Mouse (Mus musculus): ENCODE data around the gene Vmn1r85. TPM values are rescaled to one million over a fixed set of nuclear protein-coding genes. Genes with fewer than 3 reads are reported as not detected.

Vmn1r85 gene
- polyA plus RNA-seq, 1 experiment from 2014 or later: not detected

GRCm38 (mm10) chr7:13053961-13054286 is 41.0 kb downstream of the Vmn1r85 start:
- Histone ChIP-seq H3K9ac (peak overlapping the region; percentile 69), H3K4me1 (replicated peaks) (peaks cover 15% of the 10 kb centered on the region), H3K36me3 (no peaks in the 10 kb centered on the region), H3K9me3 (replicated peaks) (no peaks in the 10 kb centered on the region), H3K27ac (peak overlapping the region; percentile 50; the same call in 1 of the 2 replicates), H3K4me3 (replicated peaks) (peak overlapping the region; percentile 67), H3K4me2 (peak overlapping the region; percentile 79), H3K27me3 (no peaks in the 10 kb centered on the region)
- DNase-seq (no peak), ATAC-seq (ENCODE audit: low read depth) (no peak)
- 6% methylated on average over 15 of the region's 15 CpGs for WGBS (ENCODE audit: insufficient replicate concordance)

DNA sequence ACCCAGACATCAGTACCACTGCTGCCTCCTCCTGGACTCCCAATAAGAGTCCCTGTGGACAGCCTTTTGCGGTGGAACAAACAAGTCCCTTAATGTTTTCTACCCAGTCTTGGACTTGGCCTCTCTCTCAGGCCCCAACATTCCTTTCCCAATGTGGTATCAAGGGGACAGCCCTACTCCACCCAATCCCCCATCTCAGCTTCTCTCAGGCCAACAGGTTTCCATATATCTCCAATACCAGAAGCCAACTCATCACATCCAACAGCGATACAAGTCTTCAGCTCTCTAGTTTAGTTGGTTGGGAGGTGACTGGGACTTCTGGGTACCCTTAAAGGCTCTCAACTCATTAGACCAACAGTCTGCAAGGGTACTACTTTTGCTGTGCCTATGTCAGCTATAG is 41.5 kb downstream of the Vmn1r85 start:
- Histone ChIP-seq H3K36me3 (no peaks in the 10 kb centered on the region), H3K4me3 (replicated peaks) (peak overlapping the region; percentile 67), H3K9ac (peak overlapping the region; percentile 69; the same call in 1 of the 2 replicates), H3K27ac (no peak overlapping the region), H3K4me1 (replicated peaks) (peaks cover 15% of the 10 kb centered on the region), H3K27me3 (no peaks in the 10 kb centered on the region), H3K9me3 (replicated peaks) (no peaks in the 10 kb centered on the region), H3K4me2 (peak overlapping the region; percentile 79)
- no peak for ATAC-seq (ENCODE audit: low read depth)
- 82% methylated on average over 2 of the region's 2 CpGs for WGBS (ENCODE audit: insufficient replicate concordance)
- no peak for DNase-seq

DNA sequence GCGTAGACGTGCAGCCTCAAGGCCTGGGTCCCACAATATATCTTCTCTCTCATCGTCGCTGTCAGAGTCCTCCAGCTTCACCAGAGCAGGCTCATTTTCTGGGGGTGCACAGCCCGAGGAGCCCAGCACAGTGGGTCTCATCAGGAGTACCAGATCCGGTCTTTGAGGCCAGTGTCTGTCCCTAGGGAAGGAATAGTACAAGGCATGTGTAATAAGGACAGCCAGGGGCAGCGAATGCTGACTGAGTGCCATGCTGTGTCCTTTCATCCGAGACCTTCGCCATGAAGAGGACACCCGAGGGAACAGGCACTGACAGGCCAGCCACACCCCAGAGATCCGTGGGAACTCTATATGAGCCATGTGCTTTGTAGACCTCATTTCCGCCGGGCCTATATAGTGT is 42.0 kb downstream of the Vmn1r85 start:
- Histone ChIP-seq H3K9me3 (replicated peaks) (no peaks in the 10 kb centered on the region), H3K4me2 (no peak overlapping the region), H3K4me1 (replicated peaks) (peaks cover 15% of the 10 kb centered on the region), H3K4me3 (replicated peaks) (no peak overlapping the region), H3K27me3 (no peaks in the 10 kb centered on the region), H3K9ac (no peak overlapping the region), H3K36me3 (no peaks in the 10 kb centered on the region), H3K27ac (no peak overlapping the region)
- no peak for DNase-seq
- no peak for ATAC-seq (ENCODE audit: low read depth)
- 72% methylated on average over 13 of the region's 13 CpGs for WGBS (ENCODE audit: insufficient replicate concordance)

GRCm38 (mm10) chr7:13046084-13046483 is 48.9 kb downstream of the Vmn1r85 start:
- Histone ChIP-seq H3K27ac (no peak overlapping the region), H3K9me3 (replicated peaks) (0 out of 2 replicates have a peak, but pooled peaks cover 6% of the 10 kb centered on the region), H3K9ac (no peak overlapping the region), H3K4me3 (replicated peaks) (no peak overlapping the region), H3K4me2 (no peak overlapping the region), H3K27me3 (peaks cover 48% of the 10 kb centered on the region), H3K4me1 (replicated peaks) (peaks cover 17% of the 10 kb centered on the region), H3K36me3 (no peaks in the 10 kb centered on the region)
- peak; percentile 52 for ATAC-seq (ENCODE audit: low read depth)
- peak; percentile 54 for DNase-seq
- WGBS (ENCODE audit: insufficient replicate concordance): 4% methylated on average over 2 of the region's 2 CpGs

DNA sequence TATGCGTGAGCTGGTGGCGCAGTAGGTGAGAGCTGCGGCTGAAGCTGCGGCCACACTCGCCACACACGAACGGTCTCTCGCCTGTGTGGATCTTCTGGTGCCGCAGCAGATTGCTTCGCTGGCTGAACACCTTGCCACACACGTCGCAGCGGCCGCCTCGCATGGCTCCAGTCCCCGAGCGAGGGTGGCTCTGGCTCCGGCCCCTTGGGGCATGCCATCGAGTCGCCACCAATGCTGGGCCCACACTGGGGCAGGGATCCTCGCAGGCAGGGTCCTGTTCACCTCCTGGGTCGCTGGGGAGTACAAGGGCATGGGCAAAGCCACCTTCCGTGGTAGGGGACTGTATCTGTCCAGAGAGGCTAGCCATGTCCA is 50.7 kb downstream of the Vmn1r85 start:
- H3K27me3 ChIP-seq: peaks cover 53% of the 10 kb centered on the region
- H3K4me1 ChIP-seq (replicated peaks): peaks cover 30% of the 10 kb centered on the region
- WGBS (ENCODE audit: insufficient replicate concordance): 6% methylated on average over 23 of the region's 23 CpGs
- H3K4me2 ChIP-seq: peak overlapping the region; percentile 70
- 0 out of 2 replicates have a peak, but pooled peaks cover 6% of the 10 kb centered on the region for H3K9me3 ChIP-seq (replicated peaks)
- no peaks in the 10 kb centered on the region for H3K36me3 ChIP-seq
- H3K27ac ChIP-seq: no peak overlapping the region
- DNase-seq (no peak), ATAC-seq (ENCODE audit: low read depth) (peak; percentile 10; the same call in 1 of the 2 replicates)
- H3K9ac ChIP-seq: peak overlapping the region; percentile 45
- peak overlapping the region; percentile 53 for H3K4me3 ChIP-seq (replicated peaks)

DNA sequence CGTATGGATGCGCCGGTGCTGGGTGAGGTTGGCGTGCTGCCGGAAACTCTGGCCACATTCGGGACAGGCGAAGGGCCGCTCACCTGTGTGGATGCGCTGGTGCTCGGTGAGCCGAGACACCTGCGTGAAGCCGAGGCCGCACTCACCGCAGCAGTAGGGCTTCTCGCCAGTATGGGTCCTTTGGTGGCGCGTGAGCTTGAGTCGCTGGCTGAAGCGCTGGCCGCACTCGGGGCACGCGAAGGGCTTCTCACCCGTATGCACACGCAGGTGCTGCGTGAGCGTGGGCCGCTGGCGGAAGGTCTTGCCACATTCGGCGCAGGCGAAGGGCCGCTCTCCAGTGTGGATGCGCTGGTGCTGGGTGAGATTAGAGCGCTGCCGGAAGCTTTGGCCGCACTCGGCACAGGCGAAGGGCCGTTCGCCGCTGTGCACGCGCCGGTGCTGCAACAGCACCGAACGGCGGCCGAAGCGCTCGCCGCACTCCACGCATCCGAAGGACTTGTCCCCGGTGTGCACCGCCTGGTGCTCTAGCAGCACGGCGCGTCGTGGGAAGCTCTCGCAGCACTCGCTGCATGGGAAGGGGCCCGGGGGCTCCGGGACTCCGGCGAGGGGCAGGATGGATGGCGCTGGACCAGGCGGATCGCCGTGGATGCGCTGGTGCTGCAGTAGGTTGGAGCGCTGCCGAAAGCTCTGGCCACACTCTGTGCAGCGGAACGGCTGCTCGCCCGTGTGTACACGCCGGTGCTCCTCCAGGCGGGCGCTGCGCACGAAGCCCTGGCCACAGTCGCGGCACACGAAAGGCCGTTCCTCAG is 51.3 kb downstream of the Vmn1r85 start:
- H3K4me3 ChIP-seq (replicated peaks): peak overlapping the region; percentile 53
- DNase-seq (no peak), ATAC-seq (ENCODE audit: low read depth) (no peak)
- WGBS (ENCODE audit: insufficient replicate concordance): 6% methylated on average over 88 of the region's 88 CpGs
- H3K27ac ChIP-seq: no peak overlapping the region
- peaks cover 36% of the 10 kb centered on the region for H3K4me1 ChIP-seq (replicated peaks)
- H3K9ac ChIP-seq: peak overlapping the region; percentile 45
- 0 out of 2 replicates have a peak, but pooled peaks cover 6% of the 10 kb centered on the region for H3K9me3 ChIP-seq (replicated peaks)
- no peaks in the 10 kb centered on the region for H3K36me3 ChIP-seq
- peak overlapping the region; percentile 70 for H3K4me2 ChIP-seq
- peaks cover 53% of the 10 kb centered on the region for H3K27me3 ChIP-seq

GRCm38 (mm10) chr7:13043120-13043444 is 51.9 kb downstream of the Vmn1r85 start:
- H3K4me3 ChIP-seq (replicated peaks): peak overlapping the region; percentile 53
- DNase-seq: no peak
- no peak overlapping the region for H3K9ac ChIP-seq
- H3K36me3 ChIP-seq: no peaks in the 10 kb centered on the region
- ATAC-seq (ENCODE audit: low read depth): no peak
- 52% methylated on average over 16 of the region's 16 CpGs for WGBS (ENCODE audit: insufficient replicate concordance)
- peak overlapping the region; percentile 70 for H3K4me2 ChIP-seq
- peaks cover 38% of the 10 kb centered on the region for H3K4me1 ChIP-seq (replicated peaks)
- no peak overlapping the region for H3K27ac ChIP-seq
- H3K27me3 ChIP-seq: peaks cover 53% of the 10 kb centered on the region
- 0 out of 2 replicates have a peak, but pooled peaks cover 6% of the 10 kb centered on the region for H3K9me3 ChIP-seq (replicated peaks)

- Histone ChIP-seq H3K9ac (no peak overlapping the region), H3K4me2 (no peak overlapping the region), H3K36me3 (no peaks in the 10 kb centered on the region), H3K27ac (no peak overlapping the region), H3K9me3 (replicated peaks) (0 out of 2 replicates have a peak, but pooled peaks cover 6% of the 10 kb centered on the region), H3K27me3 (peaks cover 53% of the 10 kb centered on the region), H3K4me3 (replicated peaks) (no peak overlapping the region), H3K4me1 (replicated peaks) (peaks cover 38% of the 10 kb centered on the region)
- ATAC-seq (ENCODE audit: low read depth): no peak
- DNase-seq: no peak
- WGBS (ENCODE audit: insufficient replicate concordance): 72% methylated on average over 6 of the region's 6 CpGs
Measured at GRCm38 (mm10) chr7:13042511-13042910, 52.5 kb downstream of the Vmn1r85 start.

- Histone ChIP-seq H3K27ac (no peak overlapping the region), H3K36me3 (peaks cover 1% of the 10 kb centered on the region), H3K4me1 (replicated peaks) (peaks cover 46% of the 10 kb centered on the region), H3K9ac (0 out of 2 replicates have a peak overlapping the region, but pooled peaks have one; percentile 26), H3K27me3 (peaks cover 53% of the 10 kb centered on the region), H3K9me3 (replicated peaks) (0 out of 2 replicates have a peak, but pooled peaks cover 6% of the 10 kb centered on the region), H3K4me2 (no peak overlapping the region), H3K4me3 (replicated peaks) (no peak overlapping the region)
- no peak for ATAC-seq (ENCODE audit: low read depth)
- DNase-seq: no peak
- WGBS (ENCODE audit: insufficient replicate concordance): 55% methylated on average over 1 of the region's 1 CpGs
Measured at GRCm38 (mm10) chr7:13041256-13041655, 53.7 kb downstream of the Vmn1r85 start.

GRCm38 (mm10) chr7:13039181-13039580 is 55.8 kb downstream of the Vmn1r85 start:
- H3K27ac ChIP-seq: peak overlapping the region; percentile 97
- DNase-seq: no peak
- H3K4me3 ChIP-seq (replicated peaks): peak overlapping the region; percentile 86
- 19% methylated on average over 1 of the region's 1 CpGs for WGBS (ENCODE audit: insufficient replicate concordance)
- H3K4me1 ChIP-seq (replicated peaks): peaks cover 55% of the 10 kb centered on the region
- H3K9me3 ChIP-seq (replicated peaks): 0 out of 2 replicates have a peak, but pooled peaks cover 6% of the 10 kb centered on the region
- H3K36me3 ChIP-seq: peaks cover 15% of the 10 kb centered on the region
- peak overlapping the region; percentile 97 for H3K9ac ChIP-seq
- peak overlapping the region; percentile 74 for H3K4me2 ChIP-seq
- peaks cover 36% of the 10 kb centered on the region for H3K27me3 ChIP-seq
- ATAC-seq (ENCODE audit: low read depth): no peak

- Histone ChIP-seq H3K4me1 (replicated peaks) (peaks cover 54% of the 10 kb centered on the region), H3K36me3 (peaks cover 15% of the 10 kb centered on the region), H3K9me3 (replicated peaks) (0 out of 2 replicates have a peak, but pooled peaks cover 6% of the 10 kb centered on the region), H3K9ac (peak overlapping the region; percentile 97), H3K27ac (peak overlapping the region; percentile 97), H3K27me3 (peaks cover 31% of the 10 kb centered on the region), H3K4me2 (peak overlapping the region; percentile 74), H3K4me3 (replicated peaks) (peak overlapping the region; percentile 86)
- ATAC-seq (ENCODE audit: low read depth): no peak
- WGBS (ENCODE audit: insufficient replicate concordance): 11% methylated on average over 15 of the region's 15 CpGs
- no peak for DNase-seq
Measured at GRCm38 (mm10) chr7:13038621-13039169, 56.3 kb downstream of the Vmn1r85 start.
